Mouse (Mus musculus): Measurements from ENCODE around the gene Ckb.

DNA sequence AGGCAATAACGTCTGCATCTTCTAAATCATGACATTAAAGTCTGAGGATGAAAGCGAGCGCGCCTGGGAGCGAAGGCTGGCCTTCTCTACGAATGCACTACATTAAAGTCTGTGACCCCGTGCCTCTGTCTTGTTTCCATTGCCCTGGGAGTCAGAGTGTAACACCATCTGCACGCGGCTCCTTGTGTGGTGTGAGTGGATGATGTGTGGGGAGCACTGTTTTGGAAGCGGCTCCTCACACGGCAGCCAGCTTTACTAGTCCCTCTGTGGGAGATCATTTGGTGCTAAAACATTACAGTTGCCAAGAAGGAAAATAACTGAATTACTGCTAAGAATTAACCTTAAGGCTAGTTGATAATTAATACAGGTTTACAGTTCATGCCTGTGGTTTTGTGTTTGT lies 16.4 kb downstream of the Ckb start:
- TF ChIP-seq CTCF (IDR thresholded peaks at IDR 0.05; ENCODE audit: low read depth) = no peak
- TF ChIP-seq EP300 (IDR thresholded peaks at IDR 0.05; ENCODE audit: low read depth) = no peak

Measured in liver, embryonic 14.5 days (tissue).